Mouse (Mus musculus): Measurements from ENCODE around the gene Cpne4. TPM values are rescaled to one million over a fixed set of nuclear protein-coding genes. Genes with fewer than 3 reads are reported as not detected.

The Cpne4 gene
- 0.08 and 0.18 TPM in 2 replicates for polyA plus RNA-seq (2012; rRNA removed)

- no peak for DNase-seq (ENCODE audit: low read depth)
Observed at GRCm38 (mm10) chr9:104546986-104547385, at the start of gene Cpne4. Gene Cpne4, plus strand, starts transcription at chr9:104547286.

- DNase-seq (ENCODE audit: low read depth): no peak
Observed at GRCm38 (mm10) chr9:104515187-104515586, 31.9 kb upstream of the Cpne4 start.

GRCm38 (mm10) chr9:104535508-104535907, 11.6 kb upstream of the Cpne4 start:
- DNase-seq (ENCODE audit: low read depth): no peak

- DNase-seq (ENCODE audit: low read depth): no peak
Observed at GRCm38 (mm10) chr9:104565815-104566214, 18.7 kb downstream of the Cpne4 start.

- no peak for DNase-seq (ENCODE audit: low read depth)
Observed at GRCm38 (mm10) chr9:104566468-104566867, 19.4 kb downstream of the Cpne4 start.

- DNase-seq (ENCODE audit: low read depth): no peak
Observed at GRCm38 (mm10) chr9:104567096-104567495, 20.0 kb downstream of the Cpne4 start.

GRCm38 (mm10) chr9:104569480-104570167, 22.5 kb downstream of the Cpne4 start:
- DNase-seq (ENCODE audit: low read depth): no peak

- DNase-seq (ENCODE audit: low read depth): no peak
Observed at GRCm38 (mm10) chr9:104572856-104573255, 25.8 kb downstream of the Cpne4 start.

- no peak for DNase-seq (ENCODE audit: low read depth)
Observed at GRCm38 (mm10) chr9:104574476-104574875, 27.4 kb downstream of the Cpne4 start.

GRCm38 (mm10) chr9:104581921-104582624, 35.0 kb downstream of the Cpne4 start:
- no peak for DNase-seq (ENCODE audit: low read depth)

- no peak for DNase-seq (ENCODE audit: low read depth)
Observed at GRCm38 (mm10) chr9:104582675-104583074, 35.6 kb downstream of the Cpne4 start.

GRCm38 (mm10) chr9:104594550-104594949, 47.5 kb downstream of the Cpne4 start:
- DNase-seq (ENCODE audit: low read depth): no peak

- no peak for DNase-seq (ENCODE audit: low read depth)
Observed at GRCm38 (mm10) chr9:104594979-104595378, 47.9 kb downstream of the Cpne4 start.

- no peak for DNase-seq (ENCODE audit: low read depth)
Observed at GRCm38 (mm10) chr9:104612523-104612922, 65.4 kb downstream of the Cpne4 start.

- no peak for DNase-seq (ENCODE audit: low read depth)
Observed at GRCm38 (mm10) chr9:104616691-104617090, 69.6 kb downstream of the Cpne4 start.

- DNase-seq (ENCODE audit: low read depth): no peak
Observed at GRCm38 (mm10) chr9:104623564-104623963, 76.5 kb downstream of the Cpne4 start.

GRCm38 (mm10) chr9:104627816-104628215, 80.7 kb downstream of the Cpne4 start:
- DNase-seq (ENCODE audit: low read depth): no peak

GRCm38 (mm10) chr9:104629282-104629681, 82.2 kb downstream of the Cpne4 start:
- no peak for DNase-seq (ENCODE audit: low read depth)

- no peak for DNase-seq (ENCODE audit: low read depth)
Observed at GRCm38 (mm10) chr9:104646348-104646994, 99.4 kb downstream of the Cpne4 start.

- DNase-seq (ENCODE audit: low read depth): no peak
Observed at GRCm38 (mm10) chr9:104652691-104653261, 105.7 kb downstream of the Cpne4 start.

GRCm38 (mm10) chr9:104659758-104660157, 112.7 kb downstream of the Cpne4 start:
- no peak for DNase-seq (ENCODE audit: low read depth)

- DNase-seq (ENCODE audit: low read depth): no peak
Observed at GRCm38 (mm10) chr9:104676665-104677064, 129.6 kb downstream of the Cpne4 start.

All from gonadal fat pad, adult 2 months (tissue).